Mouse (Mus musculus): Measurements from ENCODE around the gene Cttnbp2nl.

DNA sequence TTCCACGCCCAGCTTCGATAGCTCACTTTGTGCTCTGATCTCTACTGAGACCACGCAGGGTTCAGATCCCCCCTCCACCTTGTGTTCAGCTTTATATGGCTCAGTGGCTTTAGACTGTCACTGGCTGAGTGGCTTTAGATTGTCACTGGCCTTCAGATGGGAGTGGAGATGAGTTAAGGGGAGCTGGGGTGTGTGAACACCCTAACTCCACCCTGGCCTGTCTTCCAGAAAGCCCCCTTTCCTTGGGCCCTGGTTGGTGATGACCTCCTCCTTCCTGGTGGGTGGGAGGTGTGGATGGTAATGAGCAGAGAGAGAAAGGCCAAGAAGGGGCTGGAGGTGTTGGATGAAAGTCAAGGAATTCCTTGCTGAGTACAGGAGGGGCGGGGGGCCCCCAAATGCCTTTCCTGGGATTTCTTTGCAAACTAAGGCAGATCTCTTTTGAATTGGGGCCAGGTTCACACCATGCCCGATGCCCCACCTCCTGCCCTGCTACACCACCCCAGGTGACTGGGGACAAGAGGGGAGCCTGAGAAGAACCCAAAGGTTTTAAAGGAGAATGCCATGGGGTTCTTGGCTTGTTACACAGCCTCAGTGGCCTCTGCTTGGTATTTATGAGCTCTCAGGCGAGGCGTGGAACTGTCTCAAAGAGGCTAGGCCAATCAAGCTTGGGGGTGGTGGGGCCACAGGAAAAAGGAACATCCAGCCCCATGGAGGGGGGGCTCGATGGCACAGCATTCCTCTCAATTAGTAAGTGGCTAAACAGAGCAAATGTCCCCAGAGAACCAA lies 87.7 kb downstream of the Cttnbp2nl start:
- TF ChIP-seq CTCF (IDR thresholded peaks at IDR 0.05; ENCODE audit: low read depth) (no peak), EP300 (optimal IDR thresholded peaks at IDR 0.05) (no peak)

Data from stomach, postnatal 0 days (tissue).